Mouse (Mus musculus) kidney, adult 10 weeks (tissue): Measurements from ENCODE around the gene Dhx36. TPM values are rescaled to one million over a fixed set of nuclear protein-coding genes. Genes with fewer than 3 reads are reported as not detected.

Experiments
- polyA plus RNA-seq: library from polyadenylated mRNA; stranded (reverse); fragments of 350-450 nt; fragmentation: Illumina TruSeq; extraction: RNeasy Lipid Tissue Mini Kit (QIAGEN cat#74804); gene quantifications from one replicate; pipeline ENCODE4 v1.2.3, GENCODE M21; 2014; ENCODE audit warnings: low read depth, low replicate concordance

Gene Dhx36
- 74.0 TPM for polyA plus RNA-seq

GRCm38 (mm10) chr3:62506488-62507205 is at the start of gene Dhx36:
Gene Dhx36 (minus strand): TSS chr3:62507004.

Other genes starting within 250 kb of the Dhx36 start
- 3.5 TPM for gene Arhgef26, start 168.7 kb downstream of the Dhx36 start, polyA plus RNA-seq
- not detected for gene Gpr149, start 98.1 kb upstream of the Dhx36 start, polyA plus RNA-seq